Mouse (Mus musculus) testis, adult 2 months (tissue): ENCODE results near the gene Abtb1. TPM values are rescaled to one million over a fixed set of nuclear protein-coding genes. Genes with fewer than 3 reads are reported as not detected.

Experiments
- H3K27ac ChIP-seq: fragments of 200-500 bp; 2 replicates; pipeline ENCODE4 v1.5.1; 2012; ENCODE audit warnings: low read depth, low read length; ENCODE audit not compliant: control insufficient read depth, insufficient read depth
- H3K27me3 ChIP-seq: fragments of 200-500 bp; 2 replicates; pipeline ENCODE4 v1.6.1; 2012; ENCODE audit warnings: mild to moderate bottlenecking, low read length, moderate library complexity; ENCODE audit not compliant: control insufficient read depth, insufficient read depth
- H3K36me3 ChIP-seq: fragments of 200-500 bp; 2 replicates; pipeline ENCODE4 v1.6.1; 2012; ENCODE audit warnings: mild to moderate bottlenecking, low read length; ENCODE audit not compliant: control insufficient read depth, insufficient read depth
- H3K4me1 ChIP-seq: fragments of 200-500 bp; 2 replicates; pipeline ENCODE4 v1.6.1; 2012; ENCODE audit warnings: low read length; ENCODE audit not compliant: control insufficient read depth, insufficient read depth
- H3K4me3 ChIP-seq: fragments of 200-500 bp; 2 replicates; pipeline ENCODE4 v1.5.1; 2012; ENCODE audit warnings: low read depth, mild to moderate bottlenecking, low read length, moderate library complexity, mixed read lengths; ENCODE audit not compliant: control insufficient read depth
- CTCF ChIP-seq: fragments of 200-500 bp; IDR thresholded peaks from 2 replicates; pipeline ENCODE4 v1.5.1; 2012; ENCODE audit warnings: low read depth, mild to moderate bottlenecking, inconsistent platforms, low read length, moderate library complexity; ENCODE audit not compliant: control insufficient read depth, insufficient read depth, insufficient replicate concordance
- POLR2A ChIP-seq: fragments of 200-500 bp; IDR thresholded peaks from 2 replicates; pipeline ENCODE4 v1.6.1; 2012; ENCODE audit warnings: low read depth, mild to moderate bottlenecking, inconsistent platforms, low read length, moderate library complexity; ENCODE audit not compliant: control insufficient read depth
- polyA plus RNA-seq: library from polyadenylated mRNA; depleted of rRNA; stranded (reverse); fragments of >200 nt; gene quantifications from 2 replicates; pipeline ENCODE4 v1.2.3, GENCODE M21; 2012

Gene Abtb1
- polyA plus RNA-seq, 1 experiment = 46.5 TPM

DNA sequence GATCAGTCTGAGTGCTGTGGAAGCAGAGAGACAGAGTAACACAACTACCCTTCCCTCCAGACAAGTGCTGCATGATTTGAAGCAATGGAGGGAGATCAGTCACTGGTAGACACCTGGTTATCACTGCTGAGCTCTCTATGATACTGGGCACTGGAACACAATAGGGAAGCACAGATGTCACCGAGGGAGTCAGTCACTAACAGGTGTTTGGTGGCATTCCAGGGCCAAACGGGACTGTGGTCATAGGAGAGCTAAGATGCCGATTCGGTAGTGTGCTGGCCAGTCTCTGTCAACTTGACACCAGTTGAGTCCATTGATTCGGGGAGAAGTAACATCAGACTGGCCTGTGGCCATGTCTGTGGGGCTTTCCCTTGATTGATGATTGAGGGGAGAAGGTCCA is 12.7 kb upstream of the Abtb1 start:
- Histone ChIP-seq H3K36me3 (no peaks in the 10 kb centered on the region), H3K4me3 (no peak overlapping the region), H3K27me3 (no peaks in the 10 kb centered on the region), H3K4me1 (no peaks in the 10 kb centered on the region; the same call in 1 of the 2 replicates), H3K27ac (no peak overlapping the region)
- TF ChIP-seq POLR2A (no peak), CTCF (no peak)

- H3K4me1 ChIP-seq = no peaks in the 10 kb centered on the region; the same call in none of the 2 replicates
- no peak overlapping the region for H3K27ac ChIP-seq
- no peak for TF ChIP-seq CTCF
- TF ChIP-seq POLR2A = no peak
- H3K36me3 ChIP-seq = no peaks in the 10 kb centered on the region
- no peak overlapping the region for H3K4me3 ChIP-seq
- no peaks in the 10 kb centered on the region for H3K27me3 ChIP-seq
Measured at GRCm38 (mm10) chr6:88850034-88850433, 8.2 kb upstream of the Abtb1 start.

DNA sequence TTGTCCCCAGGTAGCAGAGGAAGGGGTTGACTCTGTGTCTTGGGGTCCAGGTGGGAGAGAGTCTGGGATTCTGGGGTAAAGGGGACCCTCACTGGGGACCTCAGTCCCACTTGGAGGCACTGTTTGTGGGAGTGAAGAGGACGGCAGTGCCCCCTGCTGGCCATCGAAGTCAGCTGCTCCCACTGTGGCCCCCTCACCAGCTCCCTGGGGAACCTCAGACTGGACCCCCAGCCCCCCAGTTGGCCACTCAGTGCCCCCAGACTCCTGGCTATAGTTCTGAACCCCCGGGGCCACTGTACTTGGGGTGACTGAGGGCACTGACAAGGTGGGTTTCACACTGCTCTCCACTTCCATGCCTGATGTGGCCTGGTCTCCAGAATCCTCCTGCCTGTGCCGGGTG is 7.5 kb upstream of the Abtb1 start:
- H3K27ac ChIP-seq = no peak overlapping the region
- no peak for TF ChIP-seq POLR2A
- peak; percentile 46 for TF ChIP-seq CTCF
- no peaks in the 10 kb centered on the region for H3K36me3 ChIP-seq
- no peaks in the 10 kb centered on the region; the same call in none of the 2 replicates for H3K4me1 ChIP-seq
- H3K27me3 ChIP-seq = no peaks in the 10 kb centered on the region
- no peak overlapping the region for H3K4me3 ChIP-seq

DNA sequence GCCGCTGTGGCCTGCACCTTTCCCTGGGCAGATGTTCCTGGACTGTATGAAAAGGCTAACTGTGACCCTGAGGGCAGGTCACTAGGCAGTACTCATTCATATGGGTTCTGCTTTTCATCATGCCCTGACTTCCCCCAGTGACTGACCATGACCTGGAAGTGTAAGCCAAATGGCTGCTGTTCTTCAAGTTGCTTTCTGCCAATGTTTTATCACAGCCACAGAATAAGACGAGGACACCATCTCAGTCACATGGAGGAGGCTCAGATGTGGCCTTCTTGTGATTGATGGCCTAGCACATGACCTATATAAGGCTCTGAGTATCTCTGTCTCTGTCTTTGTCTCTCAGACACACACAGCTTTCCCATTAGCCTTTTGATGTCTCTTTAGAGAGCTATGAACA is 5.8 kb upstream of the Abtb1 start:
- TF ChIP-seq POLR2A (no peak), CTCF (no peak)
- H3K27me3 ChIP-seq = no peaks in the 10 kb centered on the region
- no peak overlapping the region for H3K4me3 ChIP-seq
- no peak overlapping the region for H3K27ac ChIP-seq
- peaks cover 11% of the 10 kb centered on the region for H3K4me1 ChIP-seq
- H3K36me3 ChIP-seq = no peaks in the 10 kb centered on the region

DNA sequence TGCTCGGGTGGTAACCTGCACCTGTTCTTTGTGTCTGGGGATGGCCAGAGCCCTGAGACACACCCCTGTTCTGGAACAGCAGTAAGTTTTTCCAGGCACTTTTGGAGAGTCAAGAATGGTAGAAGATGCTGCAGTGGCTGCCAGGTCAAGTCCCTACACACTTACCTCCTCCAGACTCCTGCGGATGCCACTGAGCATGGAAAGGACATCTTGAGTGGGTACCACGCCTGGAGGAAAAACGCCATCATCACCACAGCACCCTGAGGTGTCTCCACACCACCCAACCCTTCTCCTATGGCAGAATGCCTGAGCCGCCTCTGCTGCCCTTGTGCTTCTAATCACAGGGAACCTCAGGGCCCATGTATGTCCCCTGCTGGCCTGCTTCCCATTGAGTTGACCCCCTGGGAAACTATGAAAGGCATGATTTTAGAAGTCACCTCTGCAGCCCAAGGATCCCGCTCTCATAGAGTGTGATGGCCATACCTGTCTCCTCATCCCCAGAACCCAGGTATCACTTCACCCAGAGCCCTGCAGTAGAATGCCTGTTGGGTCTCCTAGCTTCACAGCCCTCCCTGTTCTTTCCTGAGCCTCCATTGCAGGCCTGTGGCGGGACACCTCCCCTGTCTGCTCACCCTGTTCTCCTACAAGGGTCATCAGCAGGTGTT is 3.2 kb upstream of the Abtb1 start:
- Histone ChIP-seq H3K4me1 (peaks cover 21% of the 10 kb centered on the region), H3K4me3 (no peak overlapping the region)
- TF ChIP-seq POLR2A (no peak), CTCF (no peak)

DNA sequence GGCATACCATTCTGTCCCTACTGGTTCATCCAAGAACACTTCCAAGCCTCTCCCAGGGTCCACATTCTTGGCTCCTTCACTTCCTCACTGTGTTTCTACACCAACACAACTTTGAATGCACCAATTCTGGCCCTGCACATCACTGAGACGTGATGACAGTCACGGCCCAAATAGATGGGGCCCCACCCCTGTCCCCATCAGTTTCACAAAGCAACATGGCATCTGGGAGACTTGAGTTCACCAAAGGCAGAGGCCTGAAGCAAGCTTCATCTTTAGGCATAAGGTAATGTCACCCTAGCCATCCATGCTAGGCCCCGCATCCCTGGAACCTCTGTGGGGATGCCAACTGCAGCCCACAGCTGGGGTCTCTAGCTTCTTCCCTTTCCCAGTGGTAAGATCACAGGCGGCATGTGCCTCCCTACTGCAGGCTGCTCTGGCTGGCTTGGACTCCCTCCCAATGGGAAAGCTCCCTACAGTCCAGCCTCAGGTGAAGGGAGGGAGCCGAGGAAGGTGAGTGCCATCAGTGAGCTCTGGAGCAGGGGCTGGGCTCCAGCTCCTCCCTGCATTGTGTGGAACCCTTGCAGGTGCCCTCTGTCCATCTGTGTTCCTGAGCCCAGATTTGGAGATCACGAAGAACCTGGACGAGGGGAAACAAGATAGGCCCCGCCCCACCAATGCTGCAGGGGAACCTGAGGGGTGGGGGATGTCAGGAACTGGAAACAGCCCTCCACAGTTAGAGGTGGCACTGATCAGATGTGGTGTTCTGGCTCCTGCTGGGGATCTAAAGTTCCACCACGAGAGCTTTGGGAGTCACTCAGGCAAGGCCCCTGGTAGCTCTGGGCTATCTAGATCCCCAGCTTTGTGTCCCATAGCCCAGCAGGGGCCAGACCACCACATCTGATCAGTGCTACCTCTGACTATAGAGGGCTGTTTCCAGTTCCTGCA is 2.3 kb upstream of the Abtb1 start:
- peaks cover 21% of the 10 kb centered on the region for H3K4me1 ChIP-seq
- peak overlapping the region; percentile 90 for H3K4me3 ChIP-seq
- no peaks in the 10 kb centered on the region for H3K27me3 ChIP-seq
- TF ChIP-seq POLR2A (no peak), CTCF (no peak)
- no peaks in the 10 kb centered on the region for H3K36me3 ChIP-seq
- no peak overlapping the region for H3K27ac ChIP-seq

More for the DNA sequence above, 3.2 kb upstream of the Abtb1 start:
- H3K27ac ChIP-seq = no peak overlapping the region
- H3K36me3 ChIP-seq = no peaks in the 10 kb centered on the region
- no peaks in the 10 kb centered on the region for H3K27me3 ChIP-seq

DNA sequence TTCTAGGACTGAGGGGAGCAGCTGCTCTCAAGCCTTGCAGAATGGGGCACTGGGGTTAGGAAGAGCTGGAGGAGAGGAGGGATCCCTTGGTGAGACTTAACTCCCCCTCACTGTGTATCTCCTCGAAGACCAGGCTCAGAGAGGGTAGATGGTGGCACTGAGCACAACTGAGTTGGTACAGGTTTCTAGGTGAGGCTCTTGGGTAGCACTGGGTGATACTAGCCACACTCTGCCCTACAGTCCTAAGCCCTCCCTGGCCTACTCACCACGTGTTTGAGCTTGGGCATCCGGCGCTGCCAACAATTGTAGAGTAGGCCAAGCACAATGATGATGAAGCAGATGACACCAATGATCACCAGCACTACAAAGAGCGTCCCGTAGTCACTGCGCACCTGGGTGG is 1.5 kb upstream of the Abtb1 start:
- Histone ChIP-seq H3K4me1 (peaks cover 21% of the 10 kb centered on the region), H3K4me3 (peak overlapping the region; percentile 90), H3K36me3 (no peaks in the 10 kb centered on the region), H3K27me3 (no peaks in the 10 kb centered on the region), H3K27ac (no peak overlapping the region)
- no peak for TF ChIP-seq CTCF
- no peak for TF ChIP-seq POLR2A
